Mouse (Mus musculus) cortical plate, adult 2 months (tissue): Measurements from ENCODE around the gene Wdr92.

Source experiments
- CTCF ChIP-seq: fragments of 200-500 bp; IDR thresholded peaks from 2 replicates; pipeline ENCODE4 v1.5.1; 2011; ENCODE audit warnings: mild to moderate bottlenecking, control low read depth, low read length; ENCODE audit not compliant: insufficient read depth; ENCODE audit errors: extremely low read depth
- POLR2A ChIP-seq: fragments of 200-500 bp; IDR thresholded peaks from 2 replicates; pipeline ENCODE4 v1.6.1; 2011; ENCODE audit warnings: mild to moderate bottlenecking, low read length, control low read depth; ENCODE audit not compliant: insufficient read depth; ENCODE audit errors: extremely low read depth

GRCm38 (mm10) chr11:17212141-17212495, 30.2 kb downstream of the Wdr92 start:
- TF ChIP-seq CTCF (no peak), POLR2A (peak; percentile 61; the same call in 1 of the 2 replicates)
